Mouse (Mus musculus): ENCODE measurements at regions not wholly inside any gene's neighbourhood (a gene's known extent, or its start where the extent isn't known, plus 50 kb on each side); places are given as distances from the start of the nearest gene placed in this dataset.

DNA sequence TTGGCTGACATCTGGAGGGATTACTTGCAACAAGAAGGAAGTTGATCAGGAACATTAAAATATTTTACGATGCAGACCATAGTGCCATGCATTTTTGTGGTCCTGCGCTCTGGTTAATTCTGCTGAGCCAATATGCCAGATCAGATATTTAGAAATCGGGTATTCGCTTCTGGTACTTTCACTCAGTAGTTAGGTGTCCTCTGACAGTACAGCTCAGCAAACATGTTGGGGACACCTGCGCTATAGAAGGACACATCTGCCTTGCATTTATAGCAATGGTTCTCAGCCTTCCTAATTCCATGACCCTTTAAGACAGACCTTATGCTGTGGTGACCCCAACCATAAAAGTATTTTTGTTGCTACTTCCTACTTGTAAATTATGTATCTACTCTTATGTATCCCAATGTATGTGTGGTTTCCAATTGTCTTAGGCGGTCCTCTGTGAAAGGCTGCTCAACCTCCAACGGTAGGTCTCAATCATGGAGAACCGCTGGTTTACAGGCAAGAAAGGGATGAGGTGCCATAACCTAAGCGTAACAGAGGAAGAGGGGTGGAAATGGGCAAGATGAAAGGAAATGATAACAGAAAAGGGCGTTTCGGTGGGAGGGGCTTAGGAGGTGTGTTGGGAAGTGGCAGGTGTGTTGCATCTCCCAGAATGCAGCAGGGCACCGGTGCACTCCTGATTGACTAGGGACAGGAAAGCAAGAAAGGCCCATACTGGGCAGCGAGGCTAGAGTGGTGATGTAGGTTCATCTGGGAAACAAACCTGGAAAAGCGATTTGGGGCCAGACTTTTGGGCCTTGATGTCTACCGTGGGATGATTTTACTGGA lies 92.3 kb upstream of the Cpm start:
- Histone ChIP-seq H3K4me3 (no peak overlapping the region), H3K9me3 (replicated peaks) (0 out of 2 replicates have a peak, but pooled peaks cover 3% of the 10 kb centered on the region), H3K4me1 (replicated peaks) (no peaks in the 10 kb centered on the region), H3K27me3 (replicated peaks) (no peaks in the 10 kb centered on the region), H3K4me2 (no peak overlapping the region), H3K27ac (ENCODE audit: poor library complexity, severe bottlenecking) (no peak overlapping the region), H3K36me3 (no peaks in the 10 kb centered on the region), H3K9ac (no peak overlapping the region)
- ATAC-seq (ENCODE audit: insufficient number of reproducible peaks, low FRiP score), result no peak
- 84% methylated on average over 15 of the region's 15 CpGs for whole genome bisulfite sequencing

DNA sequence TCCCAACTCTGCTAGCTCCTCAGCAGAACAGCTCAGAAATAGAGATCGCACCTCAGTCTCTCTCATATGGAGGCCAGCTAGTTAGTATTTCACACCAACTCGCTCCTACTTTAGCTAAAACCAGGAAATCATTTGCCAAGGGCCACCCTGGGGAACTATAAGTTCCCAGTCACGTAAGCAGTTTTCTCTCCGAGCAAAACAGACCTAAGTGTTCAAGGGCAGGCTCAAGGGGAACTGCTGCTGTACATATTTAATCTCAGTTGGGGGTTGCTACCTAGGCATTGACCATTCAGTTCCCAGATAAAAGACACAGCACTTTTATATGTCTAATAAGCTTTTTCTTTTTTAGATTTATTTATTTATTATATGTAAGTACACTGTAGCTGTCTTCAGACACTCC lies 93.5 kb upstream of the Cpm start:
- 0 out of 2 replicates have a peak, but pooled peaks cover 3% of the 10 kb centered on the region for H3K9me3 ChIP-seq (replicated peaks)
- ATAC-seq (ENCODE audit: insufficient number of reproducible peaks, low FRiP score), result no peak
- WGBS, result 69% methylated on average over 4 of the region's 4 CpGs
- H3K4me2 ChIP-seq, result no peak overlapping the region
- no peak overlapping the region for H3K4me3 ChIP-seq
- H3K27me3 ChIP-seq (replicated peaks), result no peaks in the 10 kb centered on the region
- no peaks in the 10 kb centered on the region for H3K36me3 ChIP-seq
- H3K27ac ChIP-seq (ENCODE audit: poor library complexity, severe bottlenecking), result no peak overlapping the region
- H3K9ac ChIP-seq, result no peak overlapping the region
- H3K4me1 ChIP-seq (replicated peaks), result no peaks in the 10 kb centered on the region

DNA sequence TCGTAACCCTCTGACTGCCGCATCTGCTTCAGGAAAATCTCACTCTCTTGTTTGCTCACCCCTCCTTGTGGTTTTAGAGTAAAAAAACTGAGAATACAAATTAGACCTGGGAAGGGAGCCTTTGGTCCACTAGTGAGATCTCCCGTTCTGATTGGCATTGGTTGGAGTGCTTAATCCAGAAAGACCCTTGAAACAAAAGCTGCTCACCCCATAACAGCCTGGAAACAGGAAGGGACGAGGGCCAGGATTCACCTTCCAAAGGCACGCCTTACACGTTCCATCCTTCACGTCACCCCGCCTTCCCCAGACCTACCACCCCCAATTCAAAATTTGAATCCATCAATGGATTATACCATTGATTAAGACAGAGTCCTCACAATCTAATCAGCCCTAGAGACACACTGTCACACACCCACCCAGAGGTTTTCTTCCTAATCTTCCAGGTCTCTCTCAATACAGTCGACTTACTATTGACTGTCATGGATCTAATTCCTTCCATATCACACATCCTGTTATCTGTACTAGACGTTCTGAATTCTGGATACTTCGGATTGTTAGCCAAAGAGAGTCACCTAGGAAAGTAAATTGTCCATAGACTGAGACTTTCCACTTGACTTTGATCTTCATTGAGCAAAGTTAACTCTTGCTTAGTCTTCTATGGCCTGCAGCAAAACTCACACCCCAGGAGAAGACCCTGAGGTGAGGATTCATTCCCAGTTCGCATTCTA lies 94.1 kb upstream of the Cpm start:
- WGBS, result 76% methylated on average over 12 of the region's 12 CpGs
- H3K27me3 ChIP-seq (replicated peaks), result no peaks in the 10 kb centered on the region

DNA sequence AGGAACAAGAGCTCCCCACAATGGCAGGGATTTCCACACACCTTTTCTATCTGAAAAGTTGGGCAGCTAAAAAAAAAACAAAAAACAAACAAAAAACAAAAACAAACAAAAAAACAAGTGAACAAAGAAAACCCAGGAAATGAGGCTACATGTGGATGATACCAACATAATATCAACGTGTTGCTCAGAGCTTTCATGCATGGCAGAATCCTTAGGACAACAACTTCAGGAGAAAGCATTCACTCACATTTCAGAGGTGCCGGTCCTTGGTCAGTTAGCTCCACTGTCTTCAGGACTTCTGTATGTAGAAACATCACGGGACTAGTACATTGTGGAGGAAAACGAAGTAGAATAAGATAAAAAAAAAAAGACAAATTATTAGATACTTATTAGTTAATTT lies 94.8 kb upstream of the Cpm start:
- Histone ChIP-seq H3K27ac (ENCODE audit: poor library complexity, severe bottlenecking) (no peak overlapping the region), H3K4me3 (no peak overlapping the region), H3K4me1 (replicated peaks) (no peaks in the 10 kb centered on the region), H3K4me2 (no peak overlapping the region), H3K27me3 (replicated peaks) (no peaks in the 10 kb centered on the region), H3K9ac (no peak overlapping the region), H3K36me3 (no peaks in the 10 kb centered on the region), H3K9me3 (replicated peaks) (0 out of 2 replicates have a peak, but pooled peaks cover 3% of the 10 kb centered on the region)
- ATAC-seq (ENCODE audit: insufficient number of reproducible peaks, low FRiP score), result no peak
- 82% methylated on average over 4 of the region's 4 CpGs for WGBS

More for the DNA sequence above, 94.1 kb upstream of the Cpm start:
- Histone ChIP-seq H3K9me3 (replicated peaks) (0 out of 2 replicates have a peak, but pooled peaks cover 3% of the 10 kb centered on the region), H3K36me3 (no peaks in the 10 kb centered on the region), H3K27ac (ENCODE audit: poor library complexity, severe bottlenecking) (no peak overlapping the region), H3K9ac (no peak overlapping the region), H3K4me1 (replicated peaks) (no peaks in the 10 kb centered on the region), H3K4me2 (no peak overlapping the region), H3K4me3 (no peak overlapping the region)
- ATAC-seq (ENCODE audit: insufficient number of reproducible peaks, low FRiP score), result no peak

DNA sequence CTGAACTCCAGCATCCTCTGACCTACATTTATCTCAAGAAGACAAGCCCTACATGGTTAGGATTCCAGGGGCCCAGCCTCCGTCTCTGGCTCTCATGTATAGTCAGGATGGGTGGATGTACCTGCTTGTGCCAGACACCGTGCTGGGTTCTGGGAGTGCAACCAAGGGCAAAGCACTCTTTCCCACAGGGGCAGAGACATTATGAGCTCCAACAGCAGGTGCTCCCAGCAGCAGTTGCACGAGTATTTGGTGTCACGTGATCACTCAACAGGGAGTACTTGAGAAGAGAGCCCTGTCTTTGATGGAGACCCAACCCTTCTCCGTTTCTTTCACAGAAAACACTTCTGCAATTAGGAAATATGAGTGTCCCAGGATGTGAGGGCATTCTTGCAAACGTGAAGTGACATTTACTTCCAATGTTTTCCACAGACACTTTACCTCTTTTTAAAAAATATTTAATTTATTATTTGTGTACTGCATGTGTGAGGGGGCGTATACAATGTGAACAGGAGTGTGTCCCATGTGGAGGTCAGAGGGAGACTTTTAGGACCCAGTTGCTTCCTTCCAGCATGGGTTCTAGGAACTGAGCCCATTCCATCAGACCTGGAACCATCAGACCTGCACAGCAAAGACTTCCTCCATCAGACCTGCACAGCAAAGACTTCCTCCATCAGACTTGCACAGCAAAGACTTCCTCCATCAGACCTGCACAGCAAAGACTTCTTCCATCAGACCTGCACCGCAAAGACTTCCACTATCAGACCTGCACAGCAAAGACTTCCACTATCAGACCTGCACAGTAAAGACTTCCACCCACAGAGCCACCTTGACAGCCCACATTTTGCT lies 95.5 kb upstream of the Cpm start:
- no peak overlapping the region for H3K4me2 ChIP-seq
- H3K9me3 ChIP-seq (replicated peaks), result 0 out of 2 replicates have a peak, but pooled peaks cover 3% of the 10 kb centered on the region
- 81% methylated on average over 8 of the region's 8 CpGs for WGBS
- no peak overlapping the region for H3K27ac ChIP-seq (ENCODE audit: poor library complexity, severe bottlenecking)
- no peaks in the 10 kb centered on the region for H3K27me3 ChIP-seq (replicated peaks)
- H3K4me1 ChIP-seq (replicated peaks), result no peaks in the 10 kb centered on the region
- no peaks in the 10 kb centered on the region for H3K36me3 ChIP-seq
- no peak for ATAC-seq (ENCODE audit: insufficient number of reproducible peaks, low FRiP score)
- no peak overlapping the region for H3K4me3 ChIP-seq
- no peak overlapping the region for H3K9ac ChIP-seq

DNA sequence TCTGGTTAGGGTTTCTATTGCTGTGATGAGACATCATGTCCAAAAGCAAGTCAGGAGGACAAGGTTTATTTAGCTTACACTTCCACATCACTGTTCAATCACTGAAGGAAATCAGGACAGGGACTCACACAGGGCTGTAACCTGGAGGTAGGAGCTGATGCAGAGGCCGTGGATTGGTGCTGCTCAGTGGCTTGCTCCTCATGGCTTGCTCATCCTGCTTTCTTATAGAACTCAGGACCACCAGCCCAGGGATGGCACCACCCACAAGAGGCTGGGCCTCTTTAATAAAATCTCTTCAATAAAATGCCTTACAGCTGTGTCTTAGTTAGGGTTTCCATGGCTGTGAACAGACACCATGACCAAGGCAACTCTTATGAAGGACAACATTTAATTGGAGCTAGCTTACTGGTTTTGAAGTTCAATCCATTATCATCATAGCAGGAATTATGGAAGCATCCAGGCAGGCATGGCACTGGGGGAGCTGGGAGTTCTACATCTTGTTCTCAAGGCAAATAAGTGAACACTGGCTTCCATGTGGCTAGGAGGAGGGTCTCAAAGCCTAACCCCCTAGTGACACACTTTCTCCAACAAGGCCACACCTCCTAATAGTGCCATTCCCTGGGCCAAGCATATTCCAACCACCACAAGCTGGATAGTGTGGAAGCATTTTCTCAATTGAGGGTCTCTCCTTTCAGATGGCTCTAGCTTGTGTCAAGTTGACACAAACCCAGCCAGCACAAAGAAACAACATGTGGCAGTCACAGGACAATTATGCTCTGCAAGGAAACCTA lies 96.4 kb upstream of the Cpm start:
- WGBS, result 93% methylated on average over 1 of the region's 1 CpGs
- ATAC-seq (ENCODE audit: insufficient number of reproducible peaks, low FRiP score), result no peak

DNA sequence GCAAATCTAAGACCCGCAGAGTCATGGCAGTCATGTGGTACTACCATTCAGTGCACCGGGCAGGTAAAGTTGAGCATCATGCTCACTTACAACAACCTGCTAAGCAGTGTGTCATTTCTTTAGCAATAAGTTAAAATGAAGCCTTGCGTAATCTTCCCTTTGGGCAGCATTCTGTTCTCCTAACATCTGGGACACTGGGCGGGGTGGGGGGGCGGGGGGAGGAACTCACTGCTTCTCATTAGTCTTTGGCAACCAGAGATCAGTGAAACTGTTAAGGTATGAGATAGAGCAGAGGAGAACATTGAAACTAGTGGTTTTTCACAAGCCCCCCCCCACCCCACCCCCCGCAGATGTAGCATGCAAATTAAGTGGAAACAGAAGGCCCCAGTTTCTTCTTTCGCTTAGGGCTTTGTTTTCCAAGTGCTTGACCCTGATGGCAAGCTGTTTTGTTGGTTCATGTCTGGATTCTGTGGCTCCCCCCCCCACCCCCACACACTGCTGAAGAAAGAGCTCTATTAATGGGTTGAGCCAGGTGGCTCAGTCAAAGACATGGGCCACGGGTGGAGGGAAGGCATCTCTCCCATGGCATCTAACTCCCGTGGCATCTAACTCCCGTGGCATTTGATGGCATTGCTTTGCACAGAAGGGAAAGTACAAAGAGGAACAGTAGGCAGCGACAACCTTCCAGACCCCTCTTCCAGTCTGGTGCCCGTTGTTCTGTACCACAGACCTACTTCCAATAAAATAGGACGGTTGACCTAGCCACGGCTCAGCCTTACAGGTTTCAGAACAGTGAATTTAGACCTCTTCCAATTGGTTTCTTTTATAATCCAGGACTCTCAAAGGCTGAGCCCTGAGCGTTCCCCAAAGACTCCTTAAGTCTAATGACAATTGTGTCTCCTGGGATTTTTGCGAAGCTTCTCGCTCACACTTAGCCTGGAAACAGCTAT lies 97.2 kb upstream of the Cpm start:
- H3K27me3 ChIP-seq (replicated peaks), result no peaks in the 10 kb centered on the region
- no peak overlapping the region for H3K9ac ChIP-seq
- ATAC-seq (ENCODE audit: insufficient number of reproducible peaks, low FRiP score), result no peak
- H3K27ac ChIP-seq (ENCODE audit: poor library complexity, severe bottlenecking), result no peak overlapping the region
- 0 out of 2 replicates have a peak, but pooled peaks cover 2% of the 10 kb centered on the region for H3K9me3 ChIP-seq (replicated peaks)
- no peaks in the 10 kb centered on the region for H3K4me1 ChIP-seq (replicated peaks)
- H3K4me3 ChIP-seq, result no peak overlapping the region
- WGBS, result 84% methylated on average over 17 of the region's 17 CpGs
- H3K36me3 ChIP-seq, result no peaks in the 10 kb centered on the region
- no peak overlapping the region for H3K4me2 ChIP-seq

More for the DNA sequence above, 96.4 kb upstream of the Cpm start:
- Histone ChIP-seq H3K9me3 (replicated peaks) (0 out of 2 replicates have a peak, but pooled peaks cover 3% of the 10 kb centered on the region), H3K4me1 (replicated peaks) (no peaks in the 10 kb centered on the region), H3K4me2 (no peak overlapping the region), H3K36me3 (no peaks in the 10 kb centered on the region), H3K4me3 (no peak overlapping the region), H3K9ac (no peak overlapping the region), H3K27ac (ENCODE audit: poor library complexity, severe bottlenecking) (no peak overlapping the region), H3K27me3 (replicated peaks) (no peaks in the 10 kb centered on the region)

DNA sequence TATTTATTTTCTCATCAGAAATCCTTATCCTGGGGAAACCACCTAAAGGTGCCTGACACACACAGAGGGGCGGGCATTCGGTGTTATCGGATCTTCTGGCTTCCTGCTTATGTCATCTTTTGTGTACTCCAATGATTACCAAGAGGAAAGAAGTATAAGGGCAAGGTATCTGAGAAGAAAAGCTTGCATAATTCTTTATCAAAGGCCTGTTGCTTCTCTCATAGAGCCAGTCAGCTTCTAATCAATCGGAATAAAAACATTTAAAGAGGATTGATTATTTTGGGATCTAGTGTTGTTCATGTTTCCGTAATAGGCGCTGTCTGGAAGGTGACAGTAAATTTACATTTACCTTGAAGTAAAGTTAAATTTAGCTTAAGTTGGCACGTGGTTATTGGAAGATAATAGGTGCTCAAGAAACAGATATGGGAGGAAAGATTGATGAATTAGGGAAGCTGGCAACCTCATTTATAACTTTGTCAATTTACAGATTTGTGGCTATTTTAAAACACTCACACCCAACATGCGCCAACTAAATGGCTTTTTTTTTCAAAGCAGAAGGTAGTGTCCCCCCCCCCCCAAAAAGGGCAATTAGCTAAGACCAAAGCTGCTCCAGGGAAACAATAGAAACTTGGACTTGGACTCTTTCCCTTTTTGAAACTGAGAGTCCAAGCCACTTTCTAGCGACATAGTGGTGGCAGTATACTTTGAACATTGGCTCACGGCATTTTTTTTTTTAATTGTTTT lies 98.3 kb upstream of the Cpm start:
- H3K27ac ChIP-seq (ENCODE audit: poor library complexity, severe bottlenecking), result no peak overlapping the region
- no peak for ATAC-seq (ENCODE audit: insufficient number of reproducible peaks, low FRiP score)
- H3K4me3 ChIP-seq, result no peak overlapping the region
- no peak overlapping the region for H3K4me2 ChIP-seq
- 70% methylated on average over 10 of the region's 10 CpGs for WGBS
- no peaks in the 10 kb centered on the region for H3K9me3 ChIP-seq (replicated peaks)
- H3K36me3 ChIP-seq, result no peaks in the 10 kb centered on the region
- no peaks in the 10 kb centered on the region for H3K27me3 ChIP-seq (replicated peaks)
- no peaks in the 10 kb centered on the region for H3K4me1 ChIP-seq (replicated peaks)
- no peak overlapping the region for H3K9ac ChIP-seq

DNA sequence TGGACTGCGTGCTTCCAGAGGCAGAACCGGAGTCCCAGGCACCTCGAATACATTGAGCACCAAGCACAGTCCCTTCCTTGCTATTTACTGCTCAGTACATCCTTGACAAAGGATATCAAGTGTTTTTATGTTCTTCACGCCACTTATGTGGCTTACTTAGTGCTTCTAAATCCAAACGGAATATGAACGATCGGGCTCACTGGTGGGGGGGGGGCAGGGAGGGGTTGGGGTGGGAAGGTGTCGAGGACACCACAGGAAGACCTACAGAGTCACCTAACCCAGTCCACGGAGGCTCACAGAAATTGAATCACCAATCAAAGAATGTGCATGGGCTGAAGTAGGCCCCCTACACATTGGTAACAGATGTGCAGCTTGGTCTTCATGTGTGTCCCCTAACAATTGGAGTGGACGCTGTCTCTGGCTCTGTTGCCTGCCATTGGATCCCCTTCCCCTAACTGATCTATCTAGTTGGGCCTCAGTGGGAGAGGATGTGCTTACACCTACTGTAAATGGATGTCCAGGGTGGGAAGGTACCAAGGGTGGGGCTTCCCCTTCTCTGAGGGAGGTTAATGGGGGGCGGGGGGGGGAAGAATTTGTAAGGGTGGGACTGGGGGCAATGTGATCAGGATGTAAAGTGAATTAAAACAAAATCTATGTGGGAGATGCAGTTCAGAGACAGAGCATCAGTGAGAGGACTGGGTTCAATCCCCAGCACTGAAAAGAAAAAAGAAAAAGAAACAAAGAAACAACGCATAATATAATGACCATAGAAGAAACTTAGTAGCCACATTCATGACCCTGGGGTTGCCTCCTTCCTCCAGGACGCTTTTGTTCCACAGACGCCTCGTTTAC lies 99.1 kb upstream of the Cpm start:
- 62% methylated on average over 15 of the region's 15 CpGs for WGBS
- H3K9me3 ChIP-seq (replicated peaks), result no peaks in the 10 kb centered on the region
- H3K27ac ChIP-seq (ENCODE audit: poor library complexity, severe bottlenecking), result no peak overlapping the region
- H3K4me3 ChIP-seq, result no peak overlapping the region
- H3K9ac ChIP-seq, result no peak overlapping the region
- no peaks in the 10 kb centered on the region for H3K4me1 ChIP-seq (replicated peaks)
- no peak overlapping the region for H3K4me2 ChIP-seq
- H3K27me3 ChIP-seq (replicated peaks), result no peaks in the 10 kb centered on the region
- H3K36me3 ChIP-seq, result no peaks in the 10 kb centered on the region
- ATAC-seq (ENCODE audit: insufficient number of reproducible peaks, low FRiP score), result no peak
